Mouse (Mus musculus) thymus, adult 2 months (tissue): Measurements from ENCODE around the gene Lrrc4.

Experiments
- CTCF ChIP-seq: fragments of 200-500 bp; IDR thresholded peaks from 2 replicates; pipeline ENCODE4 v1.5.1; 2012; ENCODE audit warnings: mild to moderate bottlenecking, control low read depth, low read length, moderate library complexity, borderline replicate concordance; ENCODE audit not compliant: control insufficient read depth, poor library complexity, insufficient read depth; ENCODE audit errors: extremely low read depth
- POLR2A ChIP-seq: fragments of 200-500 bp; IDR thresholded peaks from 2 replicates; pipeline ENCODE4 v1.6.1; 2012; ENCODE audit warnings: mild to moderate bottlenecking, low read length, control low read depth, moderate library complexity; ENCODE audit not compliant: control insufficient read depth, poor library complexity, insufficient read depth; ENCODE audit errors: extremely low read depth

- no peak for TF ChIP-seq POLR2A
- TF ChIP-seq CTCF = no peak
These were observed 197.9 kb downstream of the Lrrc4 start for GRCm38 (mm10) chr6:28633656-28634055.
